Mouse (Mus musculus) liver, postnatal 0 days (tissue): ENCODE measurements around the gene Cc2d2b.

Source experiments
- CTCF ChIP-seq: sonication (generic); IDR thresholded peaks from 2 replicates; pipeline ENCODE4 v1.5.1; 2016; ENCODE audit warnings: antibody characterized with exemption, low read depth
- EP300 ChIP-seq: IDR thresholded peaks from 2 replicates; pipeline ENCODE4 v1.6.1; 2016; ENCODE audit warnings: antibody characterized with exemption, low read depth, mild to moderate bottlenecking

GRCm38 (mm10) chr19:40754311-40754710, 5.8 kb downstream of the Cc2d2b start:
- no peak for TF ChIP-seq EP300
- peak; percentile 84 for TF ChIP-seq CTCF
